Mouse (Mus musculus) liver, embryonic 14.5 days (tissue): Measurements from ENCODE around the gene Serpine1.

ENCODE experiments used
- CTCF ChIP-seq: IDR thresholded peaks from 2 replicates; pipeline ENCODE4 v1.5.1; 2016; ENCODE audit warnings: antibody characterized with exemption, low read depth, control low read depth
- EP300 ChIP-seq: IDR thresholded peaks from 2 replicates; pipeline ENCODE4 v1.6.1; 2016; ENCODE audit warnings: antibody characterized with exemption, low read depth

DNA sequence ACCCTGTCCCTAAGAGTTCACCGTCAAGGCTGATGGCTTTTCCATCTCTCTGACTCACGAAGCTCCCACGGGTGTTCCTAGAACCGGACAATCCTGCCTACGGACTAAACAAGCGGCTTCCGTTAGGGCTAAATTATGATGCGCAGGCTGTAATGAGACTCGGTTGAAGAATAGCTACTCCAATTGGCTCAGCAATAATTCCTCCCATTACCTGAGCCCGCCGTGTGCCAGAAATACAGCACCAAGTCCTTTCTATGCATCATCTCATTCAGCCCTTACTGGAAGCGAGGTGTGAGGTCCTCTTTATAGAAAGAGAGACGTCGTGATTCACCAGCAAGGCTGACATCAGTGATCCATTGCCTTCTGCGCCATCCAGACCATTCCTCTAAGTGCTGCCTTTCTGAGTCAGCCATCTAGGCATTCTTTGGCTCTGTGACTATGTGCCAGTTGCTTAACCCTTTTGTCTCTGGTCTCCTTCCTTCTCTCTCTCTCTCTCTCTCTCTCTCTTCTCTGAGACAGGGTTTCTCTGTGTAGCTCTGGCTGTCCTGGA lies 59.6 kb downstream of the Serpine1 start:
- no peak for TF ChIP-seq CTCF
- no peak for TF ChIP-seq EP300
